Mouse (Mus musculus) hindbrain, embryonic 10.5 days (tissue): Measurements from ENCODE around the gene Dpm2. TPM values are rescaled to one million over a fixed set of nuclear protein-coding genes. Genes with fewer than 3 reads are reported as not detected.
A peak's percentile ranks its signal among the peaks of the same experiment; 100 is the strongest.

ENCODE experiments used
- DNase-seq: peaks from one replicate; pipeline ENCODE4 v3.0.0-alpha.2; 2017; ENCODE audit warnings: low spot score
- H3K27ac ChIP-seq: fragments of 300-500 bp; sonication (generic); 2 replicates; pipeline ENCODE4 v1.5.1; 2016; ENCODE audit warnings: mild to moderate bottlenecking, moderate library complexity
- H3K27me3 ChIP-seq: fragments of 300-500 bp; sonication (generic); 2 replicates; pipeline ENCODE4 v1.6.1; 2016; ENCODE audit warnings: mild to moderate bottlenecking; ENCODE audit not compliant: poor library complexity, insufficient read depth, severe bottlenecking
- H3K36me3 ChIP-seq: fragments of 300-500 bp; sonication (generic); 2 replicates; pipeline ENCODE4 v1.6.1; 2016; ENCODE audit warnings: mild to moderate bottlenecking, moderate library complexity
- H3K4me1 ChIP-seq: fragments of 300-500 bp; sonication (generic); replicated peaks from 2 replicates; pipeline ENCODE4 v1.6.1; 2016; ENCODE audit warnings: mild to moderate bottlenecking
- H3K4me3 ChIP-seq: fragments of 300-500 bp; sonication (generic); 2 replicates; pipeline ENCODE4 v1.5.1; 2016; ENCODE audit warnings: mild to moderate bottlenecking, moderate library complexity
- H3K9me3 ChIP-seq: fragments of 300-500 bp; sonication (generic); 2 replicates; pipeline ENCODE4 v1.6.1; 2016; ENCODE audit warnings: mild to moderate bottlenecking, moderate library complexity
- WGBS: fragments of 180-500 bp; shearing (Covaris S2); methylation state at CpG from one replicate; pipeline ENCODE4 v1.1.7; 2016; 5-methylcytosine and 5-hydroxymethylcytosine counted together
- polyA plus RNA-seq: library from polyadenylated mRNA; unstranded; fragments of >200 nt; fragmentation: Nextera tagmentation; extraction: Ambion mirVana; gene quantifications from 2 replicates; pipeline ENCODE4 v1.2.1, GENCODE M21; 2016

The Dpm2 gene
- polyA plus RNA-seq, 1 experiment from 2014 or later, result 131 TPM

GRCm38 (mm10) chr2:32576532-32576931, 5.9 kb downstream of the Dpm2 start:
- Histone ChIP-seq H3K9me3 (no peaks in the 10 kb centered on the region), H3K4me1 (peaks cover 26% of the 10 kb centered on the region), H3K36me3 (peaks cover 9% of the 10 kb centered on the region), H3K27ac (no peak overlapping the region), H3K4me3 (no peak overlapping the region), H3K27me3 (peaks cover 56% of the 10 kb centered on the region)
- no peak for DNase-seq
- 91% methylated on average over 9 of the region's 9 CpGs for WGBS

- Histone ChIP-seq H3K4me3 (no peak overlapping the region), H3K4me1 (peaks cover 29% of the 10 kb centered on the region), H3K27me3 (peaks cover 74% of the 10 kb centered on the region), H3K27ac (no peak overlapping the region), H3K36me3 (no peaks in the 10 kb centered on the region), H3K9me3 (no peaks in the 10 kb centered on the region)
- 40% methylated on average over 26 of the region's 30 CpGs for WGBS
- no peak for DNase-seq
These were observed 7.7 kb downstream of the Dpm2 start for GRCm38 (mm10) chr2:32578146-32579046.

GRCm38 (mm10) chr2:32581450-32582095, 10.9 kb downstream of the Dpm2 start:
- Histone ChIP-seq H3K4me1 (peaks cover 20% of the 10 kb centered on the region), H3K9me3 (no peaks in the 10 kb centered on the region), H3K27ac (no peak overlapping the region), H3K36me3 (no peaks in the 10 kb centered on the region), H3K27me3 (peaks cover 70% of the 10 kb centered on the region), H3K4me3 (peak overlapping the region; percentile 44)
- peak; percentile 58 for DNase-seq
- WGBS, result 30% methylated on average over 19 of the region's 19 CpGs

GRCm38 (mm10) chr2:32582830-32583799, 12.5 kb downstream of the Dpm2 start:
- H3K4me1 ChIP-seq, result peaks cover 36% of the 10 kb centered on the region
- H3K36me3 ChIP-seq, result no peaks in the 10 kb centered on the region
- peak overlapping the region; percentile 46 for H3K4me3 ChIP-seq
- 14% methylated on average over 37 of the region's 37 CpGs for WGBS
- no peaks in the 10 kb centered on the region for H3K9me3 ChIP-seq
- H3K27me3 ChIP-seq, result peaks cover 62% of the 10 kb centered on the region
- peak overlapping the region; percentile 50 for H3K27ac ChIP-seq
- peak; percentile 85 for DNase-seq

- peaks cover 47% of the 10 kb centered on the region for H3K27me3 ChIP-seq
- H3K4me3 ChIP-seq, result no peak overlapping the region
- H3K9me3 ChIP-seq, result no peaks in the 10 kb centered on the region
- no peak overlapping the region for H3K27ac ChIP-seq
- peaks cover 49% of the 10 kb centered on the region for H3K4me1 ChIP-seq
- H3K36me3 ChIP-seq, result no peaks in the 10 kb centered on the region
- 84% methylated on average over 7 of the region's 7 CpGs for WGBS
- DNase-seq, result no peak
These were observed 14.6 kb downstream of the Dpm2 start for GRCm38 (mm10) chr2:32585149-32585714.

GRCm38 (mm10) chr2:32586871-32587351, 16.3 kb downstream of the Dpm2 start, which contains the start of gene St6galnac4:
St6galnac4 (plus strand) TSS chr2:32587095.
- DNase-seq, result peak; percentile 95
- H3K9me3 ChIP-seq, result no peaks in the 10 kb centered on the region
- under 1% methylated on average over 38 of the region's 38 CpGs for WGBS
- peak within 1 kb of the TSS; percentile 63 for H3K4me3 ChIP-seq
- H3K36me3 ChIP-seq, result no peaks in the 10 kb centered on the region
- H3K27me3 ChIP-seq, result peaks cover 32% of the 10 kb centered on the region
- peaks cover 51% of the 10 kb centered on the region for H3K4me1 ChIP-seq
- peak within 1 kb of the TSS; percentile 84 for H3K27ac ChIP-seq

- Histone ChIP-seq H3K4me3 (peak overlapping the region; percentile 63), H3K9me3 (no peaks in the 10 kb centered on the region), H3K36me3 (no peaks in the 10 kb centered on the region), H3K4me1 (peaks cover 49% of the 10 kb centered on the region), H3K27ac (peak overlapping the region; percentile 84; the same call in 1 of the 2 replicates), H3K27me3 (peaks cover 23% of the 10 kb centered on the region)
- no peak for DNase-seq
- WGBS, result 53% methylated on average over 9 of the region's 9 CpGs
These were observed 17.2 kb downstream of the Dpm2 start for GRCm38 (mm10) chr2:32587731-32588321.

GRCm38 (mm10) chr2:32589213-32589795, 18.6 kb downstream of the Dpm2 start:
- no peaks in the 10 kb centered on the region for H3K9me3 ChIP-seq
- WGBS, result 66% methylated on average over 11 of the region's 11 CpGs
- no peak for DNase-seq
- H3K27me3 ChIP-seq, result peaks cover 18% of the 10 kb centered on the region; the same call in 1 of the 2 replicates
- peaks cover 6% of the 10 kb centered on the region; the same call in 1 of the 2 replicates for H3K36me3 ChIP-seq
- no peak overlapping the region for H3K4me3 ChIP-seq
- peaks cover 39% of the 10 kb centered on the region for H3K4me1 ChIP-seq
- no peak overlapping the region for H3K27ac ChIP-seq

- Histone ChIP-seq H3K27me3 (peaks cover 14% of the 10 kb centered on the region; the same call in 1 of the 2 replicates), H3K4me1 (peaks cover 39% of the 10 kb centered on the region), H3K4me3 (no peak overlapping the region), H3K36me3 (peaks cover 8% of the 10 kb centered on the region), H3K9me3 (no peaks in the 10 kb centered on the region), H3K27ac (peak overlapping the region; percentile 3; the same call in 1 of the 2 replicates)
- DNase-seq, result no peak
- 74% methylated on average over 10 of the region's 10 CpGs for WGBS
These were observed 19.6 kb downstream of the Dpm2 start for GRCm38 (mm10) chr2:32590224-32590623.

GRCm38 (mm10) chr2:32591249-32591648, 20.6 kb downstream of the Dpm2 start:
- H3K9me3 ChIP-seq, result no peaks in the 10 kb centered on the region
- H3K27ac ChIP-seq, result no peak overlapping the region
- WGBS, result 81% methylated on average over 6 of the region's 6 CpGs
- H3K36me3 ChIP-seq, result peaks cover 13% of the 10 kb centered on the region
- peaks cover 39% of the 10 kb centered on the region for H3K4me1 ChIP-seq
- peaks cover 13% of the 10 kb centered on the region; the same call in 1 of the 2 replicates for H3K27me3 ChIP-seq
- no peak for DNase-seq
- H3K4me3 ChIP-seq, result no peak overlapping the region

- no peaks in the 10 kb centered on the region for H3K27me3 ChIP-seq
- H3K9me3 ChIP-seq, result no peaks in the 10 kb centered on the region
- DNase-seq, result no peak
- WGBS, result 91% methylated on average over 13 of the region's 13 CpGs
- peaks cover 6% of the 10 kb centered on the region for H3K4me1 ChIP-seq
- H3K27ac ChIP-seq, result no peak overlapping the region
- H3K4me3 ChIP-seq, result no peak overlapping the region
- peaks cover 21% of the 10 kb centered on the region for H3K36me3 ChIP-seq
These were observed 26.1 kb downstream of the Dpm2 start for GRCm38 (mm10) chr2:32596725-32597124.
